ENCODE assay signal across 8 mouse cellular contexts in genomic region chr3:107278479-107279269, GRCm38 (mm10). TPM values are rescaled to one million over a fixed set of nuclear protein-coding genes. Genes with fewer than 3 reads are reported as not detected.
DNase-seq lines count a peak whose midpoint lies in the region; ATAC-seq and TF ChIP-seq lines count a peak whose summit lies in the region.

Lamtor5 (plus strand) TSS chr3:107278858.

- no peak for TF ChIP-seq CTCF in Patski (IDR thresholded peaks at IDR 0.05)

- peak within 1 kb of the TSS; percentile 83 for H3K4me2 ChIP-seq in hindbrain, embryonic 14.5 days (replicated peaks)

- H3K9me3 ChIP-seq in hindbrain, embryonic 14.5 days (ENCODE audit: control insufficient read depth, low read length) = no peaks in the 10 kb centered on the region

- CTCF ChIA-PET in Patski (lab: Charles Lee) = interaction anchor here (0.8 to 1.4 kb wide), 6 partner anchors 11 to 193 kb away, joined by 3 to 5 read pairs (median 3); partner anchors contain the start of gene A630076J17Rik

- no peak within 1 kb of the TSS for H3K27ac ChIP-seq in hindbrain, embryonic 14.5 days

- H3K4me1 ChIP-seq in hindbrain, embryonic 14.5 days (replicated peaks; ENCODE audit: control insufficient read depth, insufficient read depth, low read length) = peaks cover 14% of the 10 kb centered on the region; the same call in 1 of the 2 replicates

- peak within 1 kb of the TSS; percentile 80 for H3K9ac ChIP-seq in hindbrain, embryonic 14.5 days

- H3K36me3 ChIP-seq in hindbrain, embryonic 14.5 days (replicated peaks; ENCODE audit: control insufficient read depth, insufficient read depth) = peaks cover 16% of the 10 kb centered on the region

- POLR2A ChIA-PET in Patski (lab: Charles Lee) = interaction anchor here (1.1 to 1.9 kb wide), 2 partner anchors 11 to 54 kb away, joined by 3 to 8 read pairs; partner anchors contain the start of gene Rbm15

- peak within 1 kb of the TSS; percentile 86 for H3K4me3 ChIP-seq in hindbrain, embryonic 14.5 days (replicated peaks; ENCODE audit: low read length)

- peak; percentile 80 for ATAC-seq in Patski
- peak; percentile 91 for ATAC-seq in hindbrain, embryonic 14.5 days (ENCODE audit: low FRiP score)

- DNase-seq in Patski (ENCODE audit: low read depth, low spot score) = peak; percentile 64
- DNase-seq in cerebellum, postnatal 14 days = peak; percentile 92 to 94
- peak; percentile 87 to 90 for DNase-seq in frontal cortex, postnatal 25 days (ENCODE audit: low spot score in 2 of 2)
- peak; percentile 93 for DNase-seq in hindbrain, embryonic 14.5 days (ENCODE audit: low spot score)
- peak; percentile 90 to 91 for DNase-seq in layer of hippocampus, postnatal 36 days
- peak; percentile 92 for DNase-seq in lung, postnatal 36 days
- DNase-seq in retina, postnatal 1 day = peak; percentile 94
- peak; percentile 82 to 91 for DNase-seq in urinary bladder, adult 18-20 months (ENCODE audit: low spot score in 2 of 2)

- in situ Hi-C loops in Patski (cut with MboI; ENCODE audit: low pct_unique_long_range_greater_than_20kb) = loop anchor here (10.0 kb wide), 2 partner anchors 184 to 186 kb away; no protein-coding TSS in a partner anchor

- WGBS in hindbrain, embryonic 14.5 days = 4% methylated on average over 43 of the region's 43 CpGs

- H3K27me3 ChIP-seq in Patski = no peaks in the 10 kb centered on the region
- no peaks in the 10 kb centered on the region for H3K27me3 ChIP-seq in hindbrain, embryonic 14.5 days (ENCODE audit: control insufficient read depth, insufficient read depth, low read length)

RNA-seq across cellular contexts. Expression of gene Lamtor5, which starts in this region (rescaled TPM):
- 137 TPM for polyA plus RNA-seq in Patski (2021)
- polyA plus RNA-seq in hindbrain, embryonic 14.5 days (2014; fragmentation: Nextera tagmentation; extraction: Ambion mirVana) = 184 and 218 TPM in 2 replicates
- 10 to 100 TPM; 64.0 to 79.4 TPM for total RNA-seq in layer of hippocampus, postnatal 36 days (2021)
